Mouse (Mus musculus) neural tube, embryonic 11.5 days (tissue): ENCODE measurements at regions not wholly inside any gene's neighbourhood (a gene's known extent, or its start where the extent isn't known, plus 50 kb on each side); places are given as distances from the start of the nearest gene placed in this dataset.

Experiments
- ATAC-seq: fragments of 200-750 bp; cut with Nextera tagmentation; 2 replicates; pipeline ENCODE4 v1.8.0; 2017; ENCODE audit warnings: moderate number of reproducible peaks, mild to moderate bottlenecking, moderate TSS enrichment, moderate library complexity; ENCODE audit not compliant: insufficient read depth, low FRiP score, low TSS enrichment
- DNase-seq: peaks from one replicate; pipeline ENCODE4 v3.0.0-alpha.2; 2015; ENCODE audit warnings: low spot score
- H3K27ac ChIP-seq: fragments of 300-500 bp; sonication (generic); 2 replicates; pipeline ENCODE4 v1.5.1; 2014; ENCODE audit warnings: low read depth, mild to moderate bottlenecking, low read length
- H3K27me3 ChIP-seq: fragments of 300-500 bp; sonication (generic); 2 replicates; pipeline ENCODE4 v1.6.1; 2014; ENCODE audit warnings: mild to moderate bottlenecking, low read length, mixed read lengths; ENCODE audit not compliant: control insufficient read depth, insufficient read depth
- H3K36me3 ChIP-seq: fragments of 300-500 bp; sonication (generic); 2 replicates; pipeline ENCODE4 v1.6.1; 2014; ENCODE audit warnings: mild to moderate bottlenecking, low read length, moderate library complexity, mixed read lengths; ENCODE audit not compliant: control insufficient read depth, insufficient read depth
- H3K4me1 ChIP-seq: fragments of 300-500 bp; sonication (generic); 2 replicates; pipeline ENCODE4 v1.6.1; 2014; ENCODE audit warnings: low read length, mixed read lengths; ENCODE audit not compliant: control insufficient read depth, insufficient read depth
- H3K4me2 ChIP-seq: fragments of 300-500 bp; sonication (generic); 2 replicates; pipeline ENCODE4 v1.6.1; 2014; ENCODE audit warnings: low read depth, mild to moderate bottlenecking, moderate library complexity
- H3K4me3 ChIP-seq: fragments of 300-500 bp; sonication (generic); 2 replicates; pipeline ENCODE4 v1.5.1; 2014; ENCODE audit warnings: low read depth, low read length
- H3K9ac ChIP-seq: fragments of 300-500 bp; sonication (generic); 2 replicates; pipeline ENCODE4 v1.6.1; 2014; ENCODE audit warnings: mild to moderate bottlenecking, low read length
- H3K9me3 ChIP-seq: fragments of 300-500 bp; sonication (generic); 2 replicates; pipeline ENCODE4 v1.6.1; 2016; ENCODE audit warnings: low read length; ENCODE audit not compliant: control insufficient read depth
- WGBS: fragments of 180-500 bp; shearing (Covaris S2); extraction: QIAGEN DNeasy Blood & Tissue Kit; methylation state at CpG from one replicate; pipeline ENCODE4 v1.1.7; 2014; 5-methylcytosine and 5-hydroxymethylcytosine counted together

GRCm38 (mm10) chr14:28848831-28849590, 169.0 kb upstream of the Lrtm1 start:
- Histone ChIP-seq H3K27me3 (no peaks in the 10 kb centered on the region), H3K36me3 (no peaks in the 10 kb centered on the region), H3K4me1 (no peaks in the 10 kb centered on the region), H3K4me3 (no peak overlapping the region), H3K9ac (no peak overlapping the region), H3K9me3 (no peaks in the 10 kb centered on the region), H3K4me2 (no peak overlapping the region), H3K27ac (no peak overlapping the region)
- DNase-seq (no peak), ATAC-seq (no peak)
- WGBS: 19% methylated on average over 2 of the region's 2 CpGs
